Mouse (Mus musculus): Measurements from ENCODE around the gene Kmt2a. TPM values are rescaled to one million over a fixed set of nuclear protein-coding genes. Genes with fewer than 3 reads are reported as not detected.

Gene Kmt2a
- polyA plus RNA-seq, 1 experiment from 2014 or later = 18.0 TPM

- ATAC-seq (ENCODE audit: low FRiP score, low read depth) = no peak
- H3K36me3 ChIP-seq = no peaks in the 10 kb centered on the region
- no peak overlapping the region for H3K4me3 ChIP-seq
- no peak overlapping the region for H3K9ac ChIP-seq
- H3K27me3 ChIP-seq = 0 out of 2 replicates have a peak, but pooled peaks cover 2% of the 10 kb centered on the region
- WGBS = 83% methylated on average over 3 of the region's 3 CpGs
- no peaks in the 10 kb centered on the region for H3K9me3 ChIP-seq
- no peaks in the 10 kb centered on the region for H3K4me1 ChIP-seq
- H3K4me2 ChIP-seq (replicated peaks) = no peak overlapping the region
- no peak overlapping the region for H3K27ac ChIP-seq
These were observed 18.6 kb upstream of the Kmt2a start for GRCm38 (mm10) chr9:44899716-44900115.

GRCm38 (mm10) chr9:44897024-44897423 is 15.9 kb upstream of the Kmt2a start:
- no peak overlapping the region for H3K9ac ChIP-seq

GRCm38 (mm10) chr9:44892664-44893063 is 11.6 kb upstream of the Kmt2a start:
- Histone ChIP-seq H3K27me3 (peaks cover 2% of the 10 kb centered on the region; the same call in 1 of the 2 replicates), H3K9me3 (no peaks in the 10 kb centered on the region), H3K27ac (no peak overlapping the region), H3K4me2 (replicated peaks) (no peak overlapping the region), H3K36me3 (no peaks in the 10 kb centered on the region), H3K4me3 (no peak overlapping the region), H3K9ac (no peak overlapping the region), H3K4me1 (no peaks in the 10 kb centered on the region)
- ATAC-seq (ENCODE audit: low FRiP score, low read depth) = no peak
- 63% methylated on average over 3 of the region's 3 CpGs for WGBS

More at GRCm38 (mm10) chr9:44897024-44897423, 15.9 kb upstream of the Kmt2a start:
- Histone ChIP-seq H3K4me3 (no peak overlapping the region), H3K36me3 (no peaks in the 10 kb centered on the region), H3K4me1 (no peaks in the 10 kb centered on the region), H3K27ac (no peak overlapping the region), H3K4me2 (replicated peaks) (no peak overlapping the region), H3K27me3 (0 out of 2 replicates have a peak, but pooled peaks cover 2% of the 10 kb centered on the region), H3K9me3 (no peaks in the 10 kb centered on the region)
- ATAC-seq (ENCODE audit: low FRiP score, low read depth) = no peak
- WGBS = 54% methylated on average over 4 of the region's 4 CpGs

- no peaks in the 10 kb centered on the region for H3K9me3 ChIP-seq
- no peak overlapping the region for H3K9ac ChIP-seq
- H3K27ac ChIP-seq = no peak overlapping the region
- H3K4me3 ChIP-seq = no peak overlapping the region
- 83% methylated on average over 6 of the region's 6 CpGs for WGBS
- H3K4me2 ChIP-seq (replicated peaks) = no peak overlapping the region
- no peak for ATAC-seq (ENCODE audit: low FRiP score, low read depth)
- no peaks in the 10 kb centered on the region for H3K36me3 ChIP-seq
- no peaks in the 10 kb centered on the region; the same call in 1 of the 2 replicates for H3K27me3 ChIP-seq
- H3K4me1 ChIP-seq = no peaks in the 10 kb centered on the region
These were observed 10.1 kb upstream of the Kmt2a start for GRCm38 (mm10) chr9:44891210-44891609.

GRCm38 (mm10) chr9:44890122-44890521 is 9.0 kb upstream of the Kmt2a start:
- ATAC-seq (ENCODE audit: low FRiP score, low read depth) = no peak
- no peaks in the 10 kb centered on the region for H3K4me1 ChIP-seq
- H3K9ac ChIP-seq = no peak overlapping the region; the same call in 1 of the 2 replicates
- whole genome bisulfite sequencing = 58% methylated on average over 2 of the region's 2 CpGs
- H3K4me2 ChIP-seq (replicated peaks) = no peak overlapping the region
- H3K9me3 ChIP-seq = no peaks in the 10 kb centered on the region
- no peak overlapping the region for H3K4me3 ChIP-seq
- no peaks in the 10 kb centered on the region for H3K36me3 ChIP-seq
- H3K27ac ChIP-seq = no peak overlapping the region
- no peaks in the 10 kb centered on the region; the same call in 1 of the 2 replicates for H3K27me3 ChIP-seq

- Histone ChIP-seq H3K4me2 (replicated peaks) (no peak overlapping the region), H3K9ac (no peak overlapping the region), H3K27ac (no peak overlapping the region), H3K4me3 (no peak overlapping the region), H3K9me3 (no peaks in the 10 kb centered on the region), H3K4me1 (peaks cover 3% of the 10 kb centered on the region), H3K27me3 (no peaks in the 10 kb centered on the region; the same call in 1 of the 2 replicates), H3K36me3 (no peaks in the 10 kb centered on the region)
- WGBS = 86% methylated on average over 7 of the region's 7 CpGs
- ATAC-seq (ENCODE audit: low FRiP score, low read depth) = no peak
These were observed 7.1 kb upstream of the Kmt2a start for GRCm38 (mm10) chr9:44888114-44888624.

- H3K4me1 ChIP-seq = peaks cover 29% of the 10 kb centered on the region
- peak overlapping the region; percentile 86 for H3K9ac ChIP-seq
- ATAC-seq (ENCODE audit: low FRiP score, low read depth) = peak; percentile 9
- H3K36me3 ChIP-seq = no peaks in the 10 kb centered on the region
- H3K4me3 ChIP-seq = peak overlapping the region; percentile 87
- H3K9me3 ChIP-seq = no peaks in the 10 kb centered on the region
- under 1% methylated on average over 21 of the region's 21 CpGs for WGBS
- H3K4me2 ChIP-seq (replicated peaks) = peak overlapping the region; percentile 98
- H3K27me3 ChIP-seq = no peaks in the 10 kb centered on the region
- H3K27ac ChIP-seq = peak overlapping the region; percentile 99; the same call in 1 of the 2 replicates
These were observed 2.0 kb upstream of the Kmt2a start for GRCm38 (mm10) chr9:44882981-44883569.

GRCm38 (mm10) chr9:44882436-44882980 is 1.4 kb upstream of the Kmt2a start:
- peak overlapping the region; percentile 86 for H3K9ac ChIP-seq
- H3K4me2 ChIP-seq (replicated peaks) = peak overlapping the region; percentile 98
- H3K4me1 ChIP-seq = peaks cover 34% of the 10 kb centered on the region
- WGBS = under 1% methylated on average over 26 of the region's 27 CpGs
- H3K9me3 ChIP-seq = no peaks in the 10 kb centered on the region
- H3K4me3 ChIP-seq = peak overlapping the region; percentile 87
- no peaks in the 10 kb centered on the region for H3K27me3 ChIP-seq
- peak; percentile 63 for ATAC-seq (ENCODE audit: low FRiP score, low read depth)
- H3K27ac ChIP-seq = peak overlapping the region; percentile 99
- peaks cover 3% of the 10 kb centered on the region for H3K36me3 ChIP-seq

GRCm38 (mm10) chr9:44881941-44882435 is 892 bp upstream of the Kmt2a start:
- peak; percentile 67 for ATAC-seq (ENCODE audit: low FRiP score, low read depth)
- H3K27me3 ChIP-seq = no peaks in the 10 kb centered on the region
- H3K4me2 ChIP-seq (replicated peaks) = peak overlapping the region; percentile 98
- no peaks in the 10 kb centered on the region for H3K9me3 ChIP-seq
- peaks cover 5% of the 10 kb centered on the region for H3K36me3 ChIP-seq
- WGBS = under 1% methylated on average over 29 of the region's 29 CpGs
- H3K27ac ChIP-seq = peak overlapping the region; percentile 99
- peak overlapping the region; percentile 86 for H3K9ac ChIP-seq
- peaks cover 39% of the 10 kb centered on the region for H3K4me1 ChIP-seq
- peak overlapping the region; percentile 87 for H3K4me3 ChIP-seq

GRCm38 (mm10) chr9:44880309-44881081 is 601 bp downstream of the Kmt2a start:
- peak overlapping the region; percentile 98 for H3K4me2 ChIP-seq (replicated peaks)
- peak overlapping the region; percentile 97 for H3K9ac ChIP-seq
- WGBS = under 1% methylated on average over 42 of the region's 44 CpGs
- no peaks in the 10 kb centered on the region for H3K9me3 ChIP-seq
- no peaks in the 10 kb centered on the region for H3K27me3 ChIP-seq
- peaks cover 5% of the 10 kb centered on the region for H3K36me3 ChIP-seq
- peak overlapping the region; percentile 87 for H3K4me3 ChIP-seq
- ATAC-seq (ENCODE audit: low FRiP score, low read depth) = peak; percentile 8; the same call in 1 of the 2 replicates
- H3K4me1 ChIP-seq = peaks cover 53% of the 10 kb centered on the region
- peak overlapping the region; percentile 99 for H3K27ac ChIP-seq

GRCm38 (mm10) chr9:44879694-44880271 is 1.3 kb downstream of the Kmt2a start:
- ATAC-seq (ENCODE audit: low FRiP score, low read depth) = no peak
- peak overlapping the region; percentile 97 for H3K9ac ChIP-seq
- peaks cover 5% of the 10 kb centered on the region for H3K36me3 ChIP-seq
- H3K4me1 ChIP-seq = peaks cover 58% of the 10 kb centered on the region
- H3K4me3 ChIP-seq = peak overlapping the region; percentile 87
- H3K27me3 ChIP-seq = no peaks in the 10 kb centered on the region
- peak overlapping the region; percentile 98 for H3K4me2 ChIP-seq (replicated peaks)
- WGBS = 1% methylated on average over 13 of the region's 13 CpGs
- H3K27ac ChIP-seq = peak overlapping the region; percentile 99; the same call in 1 of the 2 replicates
- H3K9me3 ChIP-seq = no peaks in the 10 kb centered on the region

Measured in limb, embryonic 13.5 days (tissue).